Mouse (Mus musculus): ENCODE results near the gene Tbx5.
A peak's percentile ranks its signal among the peaks of the same experiment; 100 is the strongest.
"Not testable (repeated sequence)": the region's sequence is repeated elsewhere in the genome, so short reads cannot be mapped to it uniquely, and the experiment has no call there.

The Tbx5 gene

DNA sequence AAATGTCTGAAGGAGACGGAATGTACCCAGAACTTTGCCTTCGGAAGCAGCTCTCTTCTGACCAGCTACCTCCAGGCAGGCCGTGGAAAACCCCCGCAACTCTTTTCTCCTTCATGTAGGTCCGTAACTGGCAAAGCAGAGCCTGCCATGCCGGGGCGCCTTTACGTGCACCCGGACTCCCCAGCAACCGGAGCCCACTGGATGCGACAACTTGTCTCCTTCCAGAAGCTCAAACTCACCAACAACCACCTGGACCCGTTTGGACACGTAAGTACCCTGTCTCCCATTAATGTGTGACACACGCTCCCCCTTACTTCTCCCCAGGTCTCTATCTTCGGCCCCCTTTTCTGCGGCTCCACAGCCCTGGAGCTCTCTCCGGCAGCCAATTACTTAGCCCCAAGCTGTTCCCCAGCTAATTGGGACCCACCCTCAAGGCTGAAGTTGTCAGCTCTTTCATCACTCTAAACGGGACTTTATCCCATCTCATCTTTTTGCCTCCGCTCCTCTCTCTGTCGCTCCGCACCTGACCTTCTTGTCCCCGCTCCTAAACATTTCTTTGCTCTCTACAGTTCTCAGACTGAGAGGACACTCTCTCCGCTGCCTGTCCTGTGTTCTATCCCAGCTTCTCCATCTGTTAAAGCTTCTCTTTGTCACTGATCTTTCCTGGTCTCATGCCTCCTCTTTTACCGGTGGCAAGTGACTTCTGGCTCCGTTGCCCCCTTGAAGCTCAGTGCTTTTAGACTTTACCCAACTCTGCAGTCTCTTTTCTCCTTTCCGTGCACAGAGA lies 9.4 kb downstream of the Tbx5 start:
- peak; percentile 7 for DNase-seq (ENCODE audit: low read depth, low spot score)

GRCm38 (mm10) chr5:119842701-119843393 lies 10.4 kb downstream of the Tbx5 start:
- no peak for DNase-seq (ENCODE audit: low read depth, low spot score)

- DNase-seq (ENCODE audit: low read depth, low spot score): no peak
Observed at GRCm38 (mm10) chr5:119843394-119843777, 10.9 kb downstream of the Tbx5 start.

GRCm38 (mm10) chr5:119844366-119844765 lies 11.9 kb downstream of the Tbx5 start:
- DNase-seq (ENCODE audit: low read depth, low spot score): no peak

GRCm38 (mm10) chr5:119844994-119845393 lies 12.5 kb downstream of the Tbx5 start:
- peak; percentile 92 for DNase-seq (ENCODE audit: low read depth, low spot score)

DNA sequence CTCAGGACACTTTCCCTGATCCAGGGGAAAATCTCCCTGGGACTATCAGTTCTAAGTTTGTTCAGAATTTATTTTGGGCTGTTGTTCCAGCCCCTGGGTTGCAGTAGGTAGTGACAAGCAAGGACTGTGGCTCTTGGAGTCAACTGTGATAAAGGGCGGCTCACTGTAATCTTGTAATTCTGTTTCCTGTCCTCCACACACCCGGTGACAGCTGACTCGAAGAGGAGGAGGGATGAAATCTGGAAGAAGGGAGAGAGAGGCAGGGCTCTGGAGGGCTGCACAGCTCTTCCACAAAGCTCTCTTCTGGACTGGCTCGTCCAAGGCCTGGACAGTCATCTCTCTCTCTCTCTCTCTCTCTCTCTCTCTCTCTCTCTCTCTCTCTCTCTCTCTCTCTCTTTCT lies 24.6 kb downstream of the Tbx5 start:
- no peak for DNase-seq (ENCODE audit: low read depth, low spot score)

DNA sequence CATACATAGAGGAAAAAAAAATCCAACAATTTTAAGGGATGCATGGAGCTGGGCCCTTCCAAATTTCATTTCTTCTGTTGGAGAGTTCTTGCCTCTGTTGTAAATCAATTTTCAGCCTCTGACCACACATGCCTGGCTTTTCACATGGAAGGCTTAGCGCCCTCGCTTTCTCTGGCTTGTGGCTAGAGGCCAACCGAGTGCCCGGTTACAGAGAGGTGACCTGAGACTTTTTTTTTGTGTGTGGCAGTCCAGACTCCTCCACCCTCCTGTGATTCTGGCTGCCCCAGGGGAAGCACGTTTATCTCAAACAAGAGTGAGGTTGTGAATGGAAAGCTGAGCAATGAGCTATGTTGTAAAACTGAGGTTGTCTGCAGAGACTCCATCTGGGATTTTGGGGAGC lies 28.8 kb downstream of the Tbx5 start:
- DNase-seq (ENCODE audit: low read depth, low spot score): no peak

DNA sequence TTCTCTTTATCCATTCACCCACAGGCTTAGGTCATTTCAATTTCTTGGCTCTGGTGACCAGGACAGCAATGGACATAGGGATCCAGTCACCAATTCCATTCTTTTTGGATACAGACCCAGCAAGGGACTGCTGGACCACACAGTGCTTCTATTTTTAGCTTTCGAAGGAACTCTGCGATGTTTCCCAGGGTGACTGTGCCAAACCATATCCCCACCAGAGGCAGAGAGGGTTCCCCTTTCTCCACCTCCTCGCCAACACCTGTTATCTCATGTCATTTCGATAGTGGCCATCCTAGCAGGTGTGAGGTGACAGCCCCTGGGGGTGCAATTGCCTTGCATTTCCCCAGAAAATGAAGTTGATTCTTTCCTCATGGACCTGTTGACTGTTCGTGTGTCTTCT lies 30.0 kb downstream of the Tbx5 start:
- no peak for DNase-seq (ENCODE audit: low read depth, low spot score)

- DNase-seq (ENCODE audit: low read depth, low spot score): peak; percentile 27
Observed at GRCm38 (mm10) chr5:119866277-119867235, 34.1 kb downstream of the Tbx5 start.

DNA sequence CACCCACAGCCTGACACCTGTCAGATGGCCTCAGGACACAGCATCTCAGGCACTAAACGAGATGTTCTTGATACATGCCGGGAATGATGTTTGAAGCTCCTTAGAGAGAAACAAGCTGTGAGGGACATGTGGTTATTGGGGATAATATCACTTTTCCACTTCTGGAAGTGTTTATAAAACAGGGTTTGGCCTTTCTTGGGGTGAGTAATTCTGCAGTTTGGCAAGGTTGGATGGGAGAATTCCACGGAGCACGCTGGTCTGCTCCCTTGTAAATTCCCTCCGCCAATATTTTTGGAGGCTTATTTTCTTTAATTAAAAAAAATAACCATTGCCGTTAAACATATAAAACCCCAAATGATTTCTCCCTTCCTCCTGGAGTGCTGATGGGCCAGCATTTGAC lies 35.5 kb downstream of the Tbx5 start:
- DNase-seq (ENCODE audit: low read depth, low spot score): no peak

DNA sequence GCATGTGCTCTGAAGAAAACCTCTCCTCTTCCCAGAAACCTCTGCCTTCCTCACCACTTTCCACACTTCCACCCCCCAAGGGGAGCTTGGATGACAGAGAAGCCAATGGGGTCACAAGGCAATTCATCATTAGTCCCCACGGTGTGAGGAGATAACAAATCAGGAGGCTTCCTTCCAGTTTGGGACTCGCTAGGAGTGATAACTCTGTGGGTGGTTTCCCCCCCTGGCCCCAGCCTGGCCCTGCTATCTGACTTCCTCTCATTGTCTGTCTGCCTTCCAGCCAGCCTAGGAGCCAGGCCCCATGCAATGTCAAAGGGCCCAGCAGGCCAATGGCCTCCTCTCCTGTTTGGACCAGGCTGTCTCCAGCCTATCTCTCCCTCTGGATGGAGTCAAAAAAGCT lies 43.0 kb downstream of the Tbx5 start:
- DNase-seq (ENCODE audit: low read depth, low spot score): no peak

DNA sequence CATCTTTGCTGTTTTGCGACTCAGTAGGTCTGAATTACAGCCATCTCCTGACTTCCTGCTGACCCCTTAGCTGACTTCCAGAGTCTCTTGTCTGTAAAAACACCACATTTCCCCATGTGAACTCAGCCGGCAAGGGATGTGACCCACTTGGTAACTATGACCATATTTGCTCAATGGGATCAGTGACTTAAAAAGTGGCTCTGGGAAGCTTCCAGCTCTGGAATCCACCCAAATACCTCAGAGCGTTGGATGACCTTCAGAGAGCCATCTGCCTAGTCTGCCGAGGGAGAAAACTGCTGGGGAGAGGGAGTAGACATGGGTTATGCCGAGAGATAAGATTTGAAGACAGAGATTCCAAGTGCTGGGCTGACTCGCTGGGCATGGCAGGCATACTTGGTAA lies 44.7 kb downstream of the Tbx5 start:
- no peak for DNase-seq (ENCODE audit: low read depth, low spot score)

- no peak for DNase-seq (ENCODE audit: low read depth, low spot score)
Observed at GRCm38 (mm10) chr5:119885595-119885994, 53.1 kb downstream of the Tbx5 start.

DNA sequence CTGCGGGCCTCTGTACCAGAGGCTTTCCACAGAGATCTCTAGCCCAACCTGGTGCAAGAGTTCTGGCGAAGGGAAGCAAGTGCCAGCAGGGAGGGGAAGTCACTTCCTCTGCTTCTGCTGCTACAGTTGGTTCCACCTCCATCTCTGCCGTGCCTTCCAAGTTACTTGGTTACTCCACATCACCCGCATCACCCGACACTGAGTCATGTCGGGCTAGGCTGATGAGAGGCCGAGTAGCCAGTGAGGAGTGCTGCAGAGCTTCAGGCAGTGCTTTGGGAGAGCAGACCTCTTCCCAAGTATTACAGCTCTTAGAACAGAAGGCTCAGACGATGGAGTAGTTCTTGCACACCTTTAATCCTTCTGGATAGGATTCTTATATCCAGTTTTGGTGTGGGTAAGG lies 54.9 kb downstream of the Tbx5 start:
- DNase-seq (ENCODE audit: low read depth, low spot score): no peak

- DNase-seq (ENCODE audit: low read depth, low spot score): no peak
Observed at GRCm38 (mm10) chr5:119891960-119892359, 59.5 kb downstream of the Tbx5 start.

- DNase-seq (ENCODE audit: low read depth, low spot score): peak; percentile 42
Observed at GRCm38 (mm10) chr5:119893060-119893459, 60.6 kb downstream of the Tbx5 start.

- no peak for DNase-seq (ENCODE audit: low read depth, low spot score)
Observed at GRCm38 (mm10) chr5:119896605-119897004, 64.1 kb downstream of the Tbx5 start.

DNA sequence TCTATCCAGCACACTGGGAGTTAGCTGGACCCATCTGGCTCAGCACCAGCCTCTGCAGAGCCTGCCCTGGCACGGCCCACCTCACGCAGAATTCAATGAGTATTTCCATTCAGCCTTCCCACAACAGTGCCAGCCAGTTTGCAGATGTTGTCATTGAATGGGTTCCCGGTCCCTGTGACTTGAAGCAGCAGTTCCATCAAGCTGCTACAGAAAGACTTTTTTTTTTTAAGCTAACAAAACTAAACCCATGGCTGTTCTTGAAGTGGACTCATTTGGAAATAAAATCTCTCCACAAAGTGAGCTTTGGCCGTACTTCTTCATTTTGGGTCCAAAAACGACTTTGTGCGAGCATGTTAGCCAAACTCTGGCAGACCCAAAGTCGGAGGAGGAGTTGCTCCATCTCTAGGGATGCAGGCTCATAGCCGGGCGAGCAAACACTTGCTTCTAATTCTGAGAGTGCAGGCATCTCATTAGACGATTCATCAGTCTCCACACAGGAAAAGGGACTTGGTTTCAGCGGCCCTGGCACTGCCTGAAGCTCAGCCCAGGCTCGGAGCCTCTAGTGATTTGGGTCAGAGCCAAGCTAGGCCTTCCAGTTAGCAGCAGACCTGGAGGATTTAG lies 84.2 kb downstream of the Tbx5 start:
- no peak for DNase-seq (ENCODE audit: low read depth, low spot score)

DNA sequence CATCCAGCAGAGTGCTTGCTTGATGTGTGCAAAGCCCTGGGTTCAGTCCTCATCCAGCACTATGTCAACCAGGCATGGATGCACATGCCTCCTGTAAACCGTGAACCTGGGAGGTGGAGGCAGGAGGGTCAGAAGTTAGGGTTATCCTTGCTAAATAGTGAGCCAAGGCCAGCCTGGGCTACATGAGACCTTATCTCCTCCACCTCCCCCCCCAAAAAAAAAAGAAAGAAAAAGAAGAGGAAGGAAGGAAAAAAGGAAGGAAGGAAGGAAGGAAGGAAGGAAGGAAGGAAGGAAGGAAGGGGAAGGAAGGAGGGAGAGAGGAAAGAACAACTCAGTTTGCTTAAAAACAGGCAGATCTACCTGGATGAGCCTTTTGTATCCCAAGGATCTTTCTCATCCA lies 85.9 kb downstream of the Tbx5 start:
- not testable (repeated sequence) for DNase-seq (ENCODE audit: low read depth, low spot score)

DNA sequence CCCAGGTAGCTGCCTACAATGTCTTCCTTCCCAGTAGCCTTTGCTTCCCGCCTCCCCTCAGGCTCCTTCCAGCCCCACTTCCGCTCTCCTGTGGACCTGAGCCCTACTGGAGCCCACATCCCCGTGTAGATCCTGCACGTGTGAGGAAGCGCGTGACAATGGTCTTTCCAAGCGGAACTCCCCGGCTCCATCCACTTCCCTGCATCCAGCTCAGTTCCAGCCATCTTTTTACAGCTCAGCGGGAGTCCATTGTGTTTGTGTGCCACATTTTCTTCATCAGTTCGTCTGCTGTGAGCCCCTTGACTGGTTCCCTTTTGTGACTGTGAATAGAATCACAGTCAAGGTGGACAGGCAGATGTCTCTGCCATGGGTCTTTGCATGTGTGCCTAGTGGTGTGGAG lies 88.5 kb downstream of the Tbx5 start:
- peak; percentile 51 for DNase-seq (ENCODE audit: low read depth, low spot score)

DNA sequence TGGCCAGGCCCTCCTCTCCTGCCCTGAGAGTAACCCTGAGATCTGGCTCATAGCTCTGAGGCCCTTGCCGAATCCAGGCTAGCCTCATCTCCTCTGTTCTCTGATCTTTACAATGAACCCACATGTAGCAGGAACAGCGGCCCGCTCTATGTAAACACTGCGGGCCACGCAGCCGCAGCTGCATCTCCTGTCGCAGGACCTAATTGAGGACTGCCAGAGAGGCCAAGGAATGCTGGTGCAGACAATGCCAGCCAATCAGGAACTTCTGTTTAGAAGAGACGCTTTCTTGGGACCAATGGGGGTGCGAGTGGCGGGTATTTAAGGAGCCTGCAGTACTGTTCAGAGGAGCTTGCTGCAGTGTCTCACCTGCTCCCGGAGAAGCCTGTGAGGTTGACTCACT lies 89.8 kb downstream of the Tbx5 start:
- peak; percentile 16 for DNase-seq (ENCODE audit: low read depth, low spot score)

Data from ZHBTc4 (cell line).